Mouse (Mus musculus): ENCODE measurements around the gene Foxn3. TPM values are rescaled to one million over a fixed set of nuclear protein-coding genes. Genes with fewer than 3 reads are reported as not detected.

Foxn3 gene
- polyA plus RNA-seq, 1 experiment from 2014 or later, result 54.0 TPM

DNA sequence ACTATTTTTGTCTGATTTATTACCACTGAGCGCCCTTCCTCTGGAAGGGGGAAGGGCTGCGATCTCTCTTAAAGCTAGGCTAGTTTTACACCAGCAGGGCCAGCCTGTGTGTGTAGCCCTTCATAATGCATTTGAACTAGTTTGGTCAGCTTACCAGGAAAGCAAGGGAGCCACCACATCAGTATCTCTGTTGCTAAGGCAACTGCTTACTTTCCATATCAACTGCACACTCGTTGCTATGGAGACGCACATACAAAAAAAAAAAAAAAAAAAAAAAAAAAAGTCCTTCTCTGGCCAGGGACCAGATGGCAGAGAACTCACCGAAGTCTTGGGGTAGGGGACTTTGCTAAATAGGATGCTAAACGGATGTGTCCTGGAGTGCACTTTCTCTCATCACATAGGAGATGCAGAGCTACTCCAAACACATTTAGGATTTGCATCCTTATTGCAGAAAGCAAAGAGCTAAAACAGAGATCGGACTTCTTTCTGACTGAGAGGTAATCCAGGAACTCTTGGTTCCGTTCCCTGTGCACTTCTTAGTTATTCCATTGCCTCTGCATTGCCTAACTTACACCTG is 187.4 kb downstream of the Foxn3 start:
- H3K4me1 ChIP-seq (replicated peaks; ENCODE audit: insufficient read depth, low read length), result peaks cover 26% of the 10 kb centered on the region; the same call in 1 of the 2 replicates
- ATAC-seq (replicated peaks; ENCODE audit: low FRiP score, low read depth), result no peak

DNA sequence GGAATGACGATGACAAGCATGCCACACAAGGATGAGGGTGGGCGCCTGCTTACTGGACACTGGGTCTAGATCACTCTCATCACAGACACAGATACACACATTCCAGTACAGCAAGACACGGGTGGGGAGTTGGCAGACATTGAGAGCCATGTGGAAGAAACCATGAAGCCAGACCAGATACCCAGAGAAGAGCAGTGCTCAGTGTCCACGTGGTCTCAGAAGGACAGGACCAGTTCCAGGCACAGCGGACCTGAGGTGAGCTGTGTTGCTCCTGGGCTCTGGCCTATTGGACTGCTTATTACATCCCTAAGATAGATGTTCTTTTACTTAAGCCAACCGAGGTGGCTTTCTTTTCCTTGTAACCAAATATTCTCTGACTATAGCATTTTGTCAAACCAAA is 188.0 kb downstream of the Foxn3 start:
- H3K27me3 ChIP-seq (ENCODE audit: insufficient read depth, low read length), result no peaks in the 10 kb centered on the region
- H3K36me3 ChIP-seq (ENCODE audit: insufficient read depth, low read length), result no peaks in the 10 kb centered on the region
- 81% methylated on average over 6 of the region's 6 CpGs for WGBS
- no peak overlapping the region for H3K9ac ChIP-seq (ENCODE audit: low read depth, low read length)
- ATAC-seq (replicated peaks; ENCODE audit: low FRiP score, low read depth) (no peak), DNase-seq (ENCODE audit: low spot score) (no peak)
- TF ChIP-seq CTCF (IDR thresholded peaks at IDR 0.05; ENCODE audit: low read depth), result no peak
- H3K27ac ChIP-seq, result no peak overlapping the region
- H3K4me3 ChIP-seq (replicated peaks; ENCODE audit: low read depth, low read length), result no peak overlapping the region
- no peaks in the 10 kb centered on the region for H3K9me3 ChIP-seq (replicated peaks; ENCODE audit: low read length)
- H3K4me2 ChIP-seq (ENCODE audit: low read length), result no peak overlapping the region
- H3K4me1 ChIP-seq (replicated peaks; ENCODE audit: insufficient read depth, low read length), result peaks cover 28% of the 10 kb centered on the region; the same call in 1 of the 2 replicates

More for the DNA sequence above, 187.4 kb downstream of the Foxn3 start:
- H3K36me3 ChIP-seq (ENCODE audit: insufficient read depth, low read length), result no peaks in the 10 kb centered on the region
- H3K4me3 ChIP-seq (replicated peaks; ENCODE audit: low read depth, low read length), result no peak overlapping the region
- no peak overlapping the region for H3K4me2 ChIP-seq (ENCODE audit: low read length)
- no peak for TF ChIP-seq CTCF (IDR thresholded peaks at IDR 0.05; ENCODE audit: low read depth)
- 68% methylated on average over 8 of the region's 8 CpGs for WGBS
- no peaks in the 10 kb centered on the region for H3K9me3 ChIP-seq (replicated peaks; ENCODE audit: low read length)
- no peaks in the 10 kb centered on the region for H3K27me3 ChIP-seq (ENCODE audit: insufficient read depth, low read length)
- H3K9ac ChIP-seq (ENCODE audit: low read depth, low read length), result no peak overlapping the region
- H3K27ac ChIP-seq, result no peak overlapping the region
- peak; percentile 50 for DNase-seq (ENCODE audit: low spot score)

DNA sequence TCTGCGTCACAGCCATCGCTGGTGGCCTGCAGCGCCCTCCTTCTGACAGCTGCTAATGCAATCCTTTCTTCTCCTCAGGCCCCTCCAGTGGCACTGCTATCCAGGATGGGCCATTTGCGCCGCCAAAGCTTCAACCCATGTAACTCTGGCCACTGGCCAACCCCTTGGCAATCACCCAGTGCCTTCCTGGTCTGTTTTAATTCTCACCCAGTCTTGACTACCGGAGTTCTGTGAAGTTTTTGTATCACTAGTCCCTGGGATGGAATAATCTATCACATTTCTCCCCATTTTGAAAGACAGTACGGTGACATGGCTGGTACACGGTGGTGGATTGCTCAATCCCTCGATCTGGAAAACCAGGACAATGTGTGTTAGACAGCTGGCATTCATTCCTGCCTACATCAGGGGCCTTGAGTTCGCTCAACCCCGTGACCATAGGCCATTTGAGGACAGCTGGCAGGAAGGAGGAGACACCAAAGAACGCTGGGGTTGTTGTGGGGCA is 189.2 kb downstream of the Foxn3 start:
- Histone ChIP-seq H3K27ac (no peak overlapping the region), H3K36me3 (ENCODE audit: insufficient read depth, low read length) (no peaks in the 10 kb centered on the region), H3K4me1 (replicated peaks; ENCODE audit: insufficient read depth, low read length) (peaks cover 28% of the 10 kb centered on the region; the same call in 1 of the 2 replicates), H3K4me2 (ENCODE audit: low read length) (no peak overlapping the region), H3K9me3 (replicated peaks; ENCODE audit: low read length) (no peaks in the 10 kb centered on the region), H3K9ac (ENCODE audit: low read depth, low read length) (no peak overlapping the region), H3K27me3 (ENCODE audit: insufficient read depth, low read length) (no peaks in the 10 kb centered on the region), H3K4me3 (replicated peaks; ENCODE audit: low read depth, low read length) (no peak overlapping the region)
- ATAC-seq (replicated peaks; ENCODE audit: low FRiP score, low read depth) (no peak), DNase-seq (ENCODE audit: low spot score) (no peak)
- no peak for TF ChIP-seq CTCF (IDR thresholded peaks at IDR 0.05; ENCODE audit: low read depth)
- WGBS, result 70% methylated on average over 12 of the region's 12 CpGs

DNA sequence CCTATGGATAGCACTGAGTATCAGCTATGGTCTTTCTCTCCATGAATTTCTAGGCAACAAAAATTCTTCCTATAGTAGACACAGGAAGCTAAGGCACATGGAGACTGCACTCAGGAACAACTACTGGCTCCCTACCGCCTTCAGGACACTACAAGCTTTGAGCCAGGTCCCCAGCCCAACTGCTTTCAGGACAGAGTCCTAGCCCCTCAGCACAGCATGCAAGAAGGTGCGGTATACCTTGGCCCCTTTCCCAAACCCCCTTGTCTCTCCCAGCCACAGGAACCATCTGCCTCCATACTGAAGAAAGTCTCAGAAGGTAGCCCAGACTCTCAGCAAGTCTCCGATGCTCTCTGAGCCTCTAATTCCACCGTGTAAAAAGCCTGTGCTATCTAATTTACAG is 189.8 kb downstream of the Foxn3 start:
- peaks cover 24% of the 10 kb centered on the region; the same call in 1 of the 2 replicates for H3K4me1 ChIP-seq (replicated peaks; ENCODE audit: insufficient read depth, low read length)
- WGBS, result 74% methylated on average over 4 of the region's 4 CpGs
- DNase-seq (ENCODE audit: low spot score) (no peak), ATAC-seq (replicated peaks; ENCODE audit: low FRiP score, low read depth) (no peak)
- H3K9me3 ChIP-seq (replicated peaks; ENCODE audit: low read length), result no peaks in the 10 kb centered on the region
- H3K36me3 ChIP-seq (ENCODE audit: insufficient read depth, low read length), result no peaks in the 10 kb centered on the region
- H3K4me2 ChIP-seq (ENCODE audit: low read length), result no peak overlapping the region
- H3K4me3 ChIP-seq (replicated peaks; ENCODE audit: low read depth, low read length), result no peak overlapping the region
- no peak for TF ChIP-seq CTCF (IDR thresholded peaks at IDR 0.05; ENCODE audit: low read depth)
- H3K27ac ChIP-seq, result no peak overlapping the region
- no peaks in the 10 kb centered on the region for H3K27me3 ChIP-seq (ENCODE audit: insufficient read depth, low read length)
- H3K9ac ChIP-seq (ENCODE audit: low read depth, low read length), result no peak overlapping the region

DNA sequence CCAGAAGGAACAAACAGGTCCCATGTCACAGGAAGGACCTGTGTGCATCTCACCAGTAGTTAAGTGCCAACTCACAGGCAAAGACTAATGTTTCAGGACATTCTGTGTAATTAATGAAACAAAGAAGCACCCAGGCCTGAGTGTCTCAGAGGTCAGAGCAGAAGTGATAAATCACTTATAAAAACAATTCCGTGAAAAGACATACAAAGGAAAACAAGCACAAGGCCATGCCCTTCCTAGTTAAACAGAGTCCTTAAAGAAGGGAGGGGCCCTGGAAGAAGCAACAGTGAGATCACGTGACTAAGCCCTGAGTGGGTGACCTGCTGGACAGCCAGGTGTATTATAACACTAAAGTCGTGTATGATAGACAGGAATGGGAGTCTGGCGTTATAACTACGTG is 191.9 kb downstream of the Foxn3 start:
- Histone ChIP-seq H3K27me3 (ENCODE audit: insufficient read depth, low read length) (no peaks in the 10 kb centered on the region), H3K36me3 (ENCODE audit: insufficient read depth, low read length) (no peaks in the 10 kb centered on the region), H3K9me3 (replicated peaks; ENCODE audit: low read length) (no peaks in the 10 kb centered on the region), H3K4me3 (replicated peaks; ENCODE audit: low read depth, low read length) (no peak overlapping the region), H3K4me2 (ENCODE audit: low read length) (no peak overlapping the region), H3K9ac (ENCODE audit: low read depth, low read length) (no peak overlapping the region), H3K27ac (no peak overlapping the region), H3K4me1 (replicated peaks; ENCODE audit: insufficient read depth, low read length) (0 out of 2 replicates have a peak, but pooled peaks cover 10% of the 10 kb centered on the region)
- ATAC-seq (replicated peaks; ENCODE audit: low FRiP score, low read depth) (peak; percentile 41; the same call in 1 of the 2 replicates), DNase-seq (ENCODE audit: low spot score) (peak; percentile 65)
- TF ChIP-seq CTCF (IDR thresholded peaks at IDR 0.05; ENCODE audit: low read depth), result no peak
- 15% methylated on average over 5 of the region's 5 CpGs for WGBS

- no peaks in the 10 kb centered on the region for H3K9me3 ChIP-seq (replicated peaks; ENCODE audit: low read length)
- WGBS, result 92% methylated on average over 10 of the region's 10 CpGs
Observed at GRCm38 (mm10) chr12:99368251-99368650, 195.1 kb downstream of the Foxn3 start.

More at GRCm38 (mm10) chr12:99368251-99368650, 195.1 kb downstream of the Foxn3 start:
- Histone ChIP-seq H3K4me2 (ENCODE audit: low read length) (no peak overlapping the region), H3K27ac (no peak overlapping the region), H3K27me3 (ENCODE audit: insufficient read depth, low read length) (no peaks in the 10 kb centered on the region), H3K4me3 (replicated peaks; ENCODE audit: low read depth, low read length) (no peak overlapping the region), H3K9ac (ENCODE audit: low read depth, low read length) (no peak overlapping the region), H3K4me1 (replicated peaks; ENCODE audit: insufficient read depth, low read length) (0 out of 2 replicates have a peak, but pooled peaks cover 10% of the 10 kb centered on the region), H3K36me3 (ENCODE audit: insufficient read depth, low read length) (no peaks in the 10 kb centered on the region)
- DNase-seq (ENCODE audit: low spot score) (no peak), ATAC-seq (replicated peaks; ENCODE audit: low FRiP score, low read depth) (no peak)
- TF ChIP-seq CTCF (IDR thresholded peaks at IDR 0.05; ENCODE audit: low read depth), result no peak
